Mouse (Mus musculus) brain, embryonic 18.5 days (tissue): ENCODE measurements around the gene Ippk.
A peak's percentile ranks its signal among the peaks of the same experiment; 100 is the strongest.

Experiments used
- DNase-seq: peaks from one replicate; pipeline ENCODE4 v3.0.0-alpha.2; 2012; ENCODE audit warnings: low read depth, low spot score

Ippk gene

GRCm38 (mm10) chr13:49428042-49428675 is 7.1 kb downstream of the Ippk start:
- no peak for DNase-seq

GRCm38 (mm10) chr13:49430529-49430928 is 9.5 kb downstream of the Ippk start:
- no peak for DNase-seq

DNA sequence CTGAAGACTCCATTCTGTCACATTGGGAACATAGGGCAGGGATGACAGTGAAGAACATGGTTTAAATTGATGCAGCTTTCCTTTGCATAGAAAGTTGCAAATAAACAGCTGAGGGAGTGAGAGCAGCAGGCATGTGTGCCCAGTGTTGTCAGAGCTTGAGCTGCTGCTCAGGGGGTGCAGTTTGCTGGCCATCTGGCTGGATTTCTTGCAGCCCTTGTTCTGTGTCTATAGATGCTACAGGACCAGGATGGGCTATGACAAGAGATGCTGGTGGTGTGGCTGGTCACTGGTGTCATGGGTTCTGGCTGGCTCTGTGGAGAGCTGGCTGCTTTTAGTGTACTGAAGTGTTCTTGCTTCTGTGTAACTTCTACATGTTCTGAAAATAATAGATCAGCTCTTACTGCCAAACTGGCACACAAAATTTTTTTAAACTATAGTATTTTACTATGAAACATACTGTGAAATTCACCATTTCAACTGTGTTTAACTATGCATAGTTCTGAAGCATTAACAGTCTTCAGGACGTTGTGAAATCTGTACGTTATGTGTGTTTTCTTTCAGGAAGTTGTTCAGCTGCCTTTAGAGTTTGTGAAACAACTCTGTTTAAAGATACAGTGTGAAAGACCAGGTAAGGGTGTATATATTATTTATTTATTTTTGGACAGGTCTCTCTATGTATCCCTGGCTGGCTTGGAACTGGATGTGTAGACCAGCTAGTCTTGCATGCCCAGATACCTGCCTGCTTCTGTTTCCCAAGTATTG is 12.4 kb downstream of the Ippk start:
- no peak for DNase-seq

DNA sequence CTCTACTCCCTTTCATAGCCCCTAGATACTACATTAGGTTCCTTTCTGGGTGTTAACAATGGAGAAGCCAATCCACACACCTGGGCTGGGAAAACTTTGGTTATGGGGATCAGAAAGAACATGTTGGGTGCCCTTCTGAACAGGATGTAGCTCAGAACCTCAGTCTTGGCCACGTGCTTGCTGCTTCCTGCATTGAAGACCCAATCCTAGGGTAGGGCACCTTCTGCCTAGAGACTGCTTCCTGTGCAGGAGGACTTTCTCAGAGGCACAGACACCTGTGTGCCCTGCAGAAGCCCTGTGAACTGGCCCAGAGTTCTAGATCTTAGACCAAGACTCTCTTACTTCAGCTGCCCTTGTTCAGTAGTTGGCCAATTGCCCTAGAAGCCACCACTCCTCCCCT is 14.7 kb downstream of the Ippk start:
- DNase-seq, result no peak

GRCm38 (mm10) chr13:49436170-49436569 is 15.1 kb downstream of the Ippk start:
- DNase-seq, result no peak

- no peak for DNase-seq
Measured at GRCm38 (mm10) chr13:49444451-49444850, 23.4 kb downstream of the Ippk start.

DNA sequence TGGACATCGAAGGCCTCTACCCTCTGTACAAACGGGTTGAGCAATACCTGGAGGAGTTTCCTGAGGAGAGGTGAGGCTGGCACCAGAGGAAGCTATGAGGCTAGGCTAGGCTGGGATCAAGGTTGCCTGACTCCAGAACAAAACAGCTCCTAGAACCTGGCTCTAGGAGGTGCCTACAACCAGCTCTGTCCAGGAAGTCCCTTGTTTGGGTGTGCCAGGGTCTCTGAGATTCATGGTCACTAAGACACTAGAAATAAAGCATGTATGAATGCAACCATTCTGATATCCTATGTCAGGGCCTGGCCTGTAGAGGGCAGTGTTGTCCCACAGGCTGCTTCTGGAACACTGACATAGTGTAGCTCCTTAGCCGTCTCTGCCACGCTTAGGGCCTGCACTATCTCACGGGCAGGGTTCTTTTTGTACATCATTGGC is 28.3 kb downstream of the Ippk start:
- peak; percentile 36 for DNase-seq

DNA sequence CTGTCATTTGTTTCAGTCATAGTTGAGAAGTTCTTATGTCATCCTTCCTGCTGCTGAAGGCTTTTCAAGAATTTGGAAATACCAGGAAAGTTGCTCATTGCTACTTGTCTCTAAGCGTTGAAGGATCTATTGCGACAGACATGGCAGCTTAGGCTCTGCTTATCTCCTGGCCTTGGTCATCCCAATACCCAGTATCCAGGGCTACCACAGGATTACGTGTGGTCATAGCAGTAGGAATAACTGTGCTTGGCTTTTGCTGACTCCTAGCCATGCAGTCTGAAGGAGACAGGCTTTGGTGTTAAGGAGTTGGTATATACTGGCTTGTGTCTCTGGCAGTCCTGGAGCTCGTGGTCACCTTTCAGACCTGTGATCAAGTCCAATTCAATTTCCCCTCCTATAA is 39.2 kb downstream of the Ippk start:
- no peak for DNase-seq

GRCm38 (mm10) chr13:49460692-49461414 is 39.8 kb downstream of the Ippk start:
- DNase-seq, result no peak

GRCm38 (mm10) chr13:49461458-49462132 is 40.5 kb downstream of the Ippk start:
- no peak for DNase-seq

DNA sequence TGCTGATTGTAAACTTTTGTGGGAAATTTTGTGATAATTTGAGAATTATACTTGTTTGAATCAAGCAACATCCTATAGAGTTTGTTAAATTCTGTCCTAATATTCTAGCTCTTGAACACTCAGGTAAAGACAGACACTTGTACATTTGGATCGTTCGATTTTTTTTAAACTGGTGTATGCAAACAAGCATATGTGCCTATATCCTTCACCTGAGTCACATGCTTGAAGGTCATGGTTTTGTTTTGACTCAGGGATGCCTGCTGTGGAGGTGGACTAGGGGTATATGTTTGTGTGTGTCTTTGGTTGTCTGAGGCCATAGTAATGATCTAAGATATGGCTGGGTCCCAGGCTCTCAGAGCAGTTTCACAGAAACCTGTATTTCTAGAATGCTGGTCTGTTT is 41.9 kb downstream of the Ippk start:
- no peak for DNase-seq

DNA sequence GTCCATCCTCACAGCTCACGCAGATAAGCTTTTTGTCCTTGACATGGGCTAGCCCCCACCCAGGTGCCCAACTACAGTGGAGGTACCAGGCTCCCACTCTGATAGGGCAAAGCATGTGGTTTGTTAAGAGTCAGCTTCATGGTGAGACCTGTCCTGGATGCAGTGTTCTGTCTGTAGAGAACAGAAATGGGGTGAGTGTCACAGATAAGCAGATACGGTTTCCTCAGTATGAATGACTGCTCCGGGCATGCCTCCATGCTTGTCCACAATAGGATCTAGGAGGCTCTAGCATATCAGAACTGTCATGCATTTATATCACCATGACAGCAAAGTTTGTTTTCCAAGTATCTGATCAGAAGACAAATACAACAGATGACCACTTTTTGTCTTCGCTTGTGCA is 44.8 kb downstream of the Ippk start:
- no peak for DNase-seq

DNA sequence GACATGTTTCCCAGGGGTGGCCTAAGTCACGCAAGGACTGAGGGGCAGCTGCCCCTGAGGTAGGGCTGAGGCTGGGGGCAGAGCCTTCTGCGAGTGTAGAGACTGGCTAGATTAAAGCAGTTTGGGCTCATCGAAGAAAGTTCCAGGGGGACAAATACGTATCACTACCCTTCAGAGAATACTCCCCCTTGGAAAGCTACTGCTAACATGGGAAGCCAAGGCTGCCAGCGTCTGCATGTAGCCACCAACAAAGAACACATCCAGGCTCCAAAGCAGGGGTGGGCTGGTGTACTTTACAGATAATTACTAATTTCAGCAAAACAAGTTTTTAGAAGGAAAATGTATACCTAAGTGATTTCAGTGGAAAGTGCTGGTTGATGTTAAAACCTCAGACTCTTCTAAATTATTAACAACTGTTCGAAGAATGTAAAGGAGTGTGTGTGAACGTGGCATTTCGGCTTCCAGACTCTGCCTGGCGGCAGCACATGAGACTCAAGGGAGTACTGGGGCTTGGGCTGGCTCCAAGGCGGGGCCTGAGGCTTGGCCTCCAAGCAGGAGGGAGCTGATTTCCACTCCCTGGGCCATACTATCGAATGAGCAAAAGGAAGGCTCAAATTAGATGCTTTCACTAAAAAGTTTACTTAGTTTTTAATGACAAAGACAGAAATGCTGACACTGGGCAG is 45.5 kb downstream of the Ippk start:
- DNase-seq, result no peak

DNA sequence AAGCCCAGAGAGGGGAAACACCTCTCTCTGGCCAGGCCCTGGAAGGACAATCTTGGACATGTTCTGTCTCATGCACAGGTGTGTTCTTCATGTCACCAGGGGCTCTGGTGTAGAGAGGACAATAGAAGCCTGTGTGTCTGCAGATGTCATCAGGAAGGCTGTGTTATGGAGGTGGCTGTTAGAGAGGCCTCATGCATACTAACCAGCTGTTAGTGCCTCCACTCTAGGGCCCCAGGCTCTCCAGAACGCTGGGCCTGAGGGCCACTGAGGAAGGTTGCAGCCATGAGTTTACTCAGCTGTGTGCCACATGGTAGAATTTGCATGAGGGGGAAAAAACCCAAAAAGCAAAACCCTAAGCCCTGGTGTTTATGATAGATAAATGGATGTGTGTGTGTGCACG is 46.5 kb downstream of the Ippk start:
- no peak for DNase-seq

GRCm38 (mm10) chr13:49469002-49469401 is 48.0 kb downstream of the Ippk start:
- DNase-seq, result no peak

DNA sequence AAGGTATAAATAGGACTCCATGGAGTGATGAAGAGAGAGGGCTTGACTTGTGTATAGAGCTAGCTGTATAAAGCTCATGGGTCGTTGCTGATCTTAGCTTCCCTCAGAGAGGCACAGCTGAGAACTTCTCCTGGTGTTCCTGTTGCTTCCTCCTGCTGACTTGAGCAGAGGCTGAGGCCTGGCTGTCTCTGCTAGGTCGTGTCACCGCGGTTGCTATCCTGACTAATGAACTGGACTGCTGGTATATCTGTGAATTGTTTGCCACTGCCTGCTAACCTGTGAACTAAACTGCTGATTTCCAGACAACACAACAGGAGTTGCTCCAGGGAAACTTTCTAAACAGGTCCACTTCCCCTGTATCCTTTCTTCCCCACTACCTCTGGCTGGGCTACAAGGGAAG is 49.3 kb downstream of the Ippk start:
- DNase-seq, result no peak

- DNase-seq, result no peak
Measured at GRCm38 (mm10) chr13:49470806-49471205, 49.8 kb downstream of the Ippk start.

GRCm38 (mm10) chr13:49471981-49472675 is 51.1 kb downstream of the Ippk start:
- no peak for DNase-seq

GRCm38 (mm10) chr13:49472676-49473005 is 51.6 kb downstream of the Ippk start:
- DNase-seq, result no peak

DNA sequence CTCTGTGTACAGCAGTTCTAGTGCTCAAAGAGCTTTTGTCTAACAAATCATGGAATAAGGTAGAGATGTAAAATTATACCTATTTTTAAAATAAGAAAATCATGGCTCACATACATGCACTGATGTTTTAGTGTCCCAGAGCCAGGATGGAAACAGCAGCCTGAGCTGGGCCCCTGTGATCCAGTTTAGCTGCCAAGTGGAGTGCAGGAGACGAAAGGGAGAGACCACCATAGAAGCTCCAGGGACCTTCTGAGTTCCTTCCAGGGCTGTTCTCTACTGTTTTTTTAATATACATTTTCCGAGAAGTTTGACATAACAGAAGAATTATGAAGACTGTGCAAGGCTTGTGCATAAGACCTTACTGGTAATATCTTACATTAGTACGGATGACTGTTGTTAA is 56.8 kb downstream of the Ippk start:
- no peak for DNase-seq

DNA sequence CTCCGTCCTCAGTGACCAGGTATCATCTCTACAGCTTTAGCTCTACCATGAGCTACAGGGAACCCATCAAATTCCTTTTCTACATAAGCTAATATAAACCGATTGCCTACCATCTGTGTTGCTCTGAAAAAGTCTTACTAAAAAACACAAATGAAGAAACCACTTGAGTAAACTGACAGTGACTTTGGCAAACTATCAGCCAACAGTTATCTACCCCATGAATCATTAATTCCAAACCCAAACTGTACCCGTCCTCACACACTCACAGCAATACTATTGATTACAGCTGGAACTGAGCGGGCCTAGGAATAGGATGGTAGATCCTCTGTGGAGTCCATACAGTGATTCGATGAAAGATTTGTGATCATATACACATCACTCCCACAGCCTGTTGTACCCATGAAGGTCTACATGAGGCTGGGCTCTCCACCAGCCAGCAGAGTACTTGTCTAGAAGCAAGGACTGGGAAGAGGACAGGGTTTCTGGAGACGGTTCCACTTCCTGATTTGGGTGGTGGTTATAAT is 57.9 kb downstream of the Ippk start:
- no peak for DNase-seq
